Mouse (Mus musculus) olfactory bulb, adult 2 months (tissue): ENCODE data around the gene Gng2. TPM values are rescaled to one million over a fixed set of nuclear protein-coding genes. Genes with fewer than 3 reads are reported as not detected.
A peak's percentile ranks its signal among the peaks of the same experiment; 100 is the strongest.
"Not testable (repeated sequence)": the region's sequence is repeated elsewhere in the genome, so short reads cannot be mapped to it uniquely, and the experiment has no call there.

Source experiments
- H3K27ac ChIP-seq: fragments of 200-500 bp; 2 replicates; pipeline ENCODE4 v1.5.1; 2012; ENCODE audit warnings: low read depth, low read length; ENCODE audit not compliant: insufficient read depth
- H3K4me1 ChIP-seq: fragments of 200-500 bp; 2 replicates; pipeline ENCODE4 v1.6.1; 2012; ENCODE audit warnings: low read length; ENCODE audit not compliant: control insufficient read depth, insufficient read depth
- H3K4me3 ChIP-seq: fragments of 200-500 bp; 2 replicates; pipeline ENCODE4 v1.5.1; 2012; ENCODE audit warnings: mild to moderate bottlenecking, low read depth, low read length, moderate library complexity; ENCODE audit not compliant: insufficient read depth
- CTCF ChIP-seq: fragments of 200-500 bp; IDR thresholded peaks from 2 replicates; pipeline ENCODE4 v1.5.1; 2012; ENCODE audit warnings: low read depth, mild to moderate bottlenecking, low read length, moderate library complexity; ENCODE audit not compliant: insufficient read depth
- POLR2A ChIP-seq: fragments of 200-500 bp; IDR thresholded peaks from 2 replicates; pipeline ENCODE4 v1.6.1; 2012; ENCODE audit warnings: mild to moderate bottlenecking, low read depth, low read length, moderate library complexity; ENCODE audit not compliant: insufficient read depth
- WGBS: fragments of 180-500 bp; shearing (Covaris S2); methylation state at CpG from one replicate; pipeline ENCODE4 v1.1.7; 2018; 5-methylcytosine and 5-hydroxymethylcytosine counted together
- polyA plus RNA-seq: library from polyadenylated mRNA; stranded (reverse); fragments of >200 nt; gene quantifications from 2 replicates; pipeline ENCODE4 v1.2.4, GENCODE M21; 2012; ENCODE audit warnings: low replicate concordance; ENCODE audit not compliant: missing spikeins, insufficient read depth, insufficient read length

Gng2 gene
- polyA plus RNA-seq, 1 experiment: not detected

DNA sequence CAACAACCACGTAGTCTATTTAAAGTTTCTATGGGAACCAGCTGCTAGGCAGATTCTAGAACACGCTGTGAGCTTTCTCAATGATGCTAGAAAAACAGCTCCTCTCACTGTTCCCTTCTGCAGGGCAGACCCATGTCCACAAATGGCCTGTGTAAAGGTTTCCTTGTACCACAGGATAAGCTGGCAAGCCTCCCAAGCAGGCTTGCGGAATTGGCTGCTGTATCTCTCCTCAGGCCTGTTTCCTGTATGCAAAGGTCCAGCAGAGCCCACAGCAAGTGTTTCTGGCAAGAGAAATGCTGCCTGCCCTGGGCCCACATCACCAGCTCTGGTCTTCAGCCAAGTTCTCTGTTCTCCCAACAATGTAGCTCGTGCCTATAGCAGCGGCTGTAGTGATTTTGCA lies 71.8 kb downstream of the Gng2 start:
- TF ChIP-seq CTCF: no peak
- no peak for TF ChIP-seq POLR2A
- peaks cover 8% of the 10 kb centered on the region for H3K4me1 ChIP-seq
- no peak overlapping the region for H3K27ac ChIP-seq
- H3K4me3 ChIP-seq: no peak overlapping the region
- 22% methylated on average over 5 of the region's 5 CpGs for WGBS

DNA sequence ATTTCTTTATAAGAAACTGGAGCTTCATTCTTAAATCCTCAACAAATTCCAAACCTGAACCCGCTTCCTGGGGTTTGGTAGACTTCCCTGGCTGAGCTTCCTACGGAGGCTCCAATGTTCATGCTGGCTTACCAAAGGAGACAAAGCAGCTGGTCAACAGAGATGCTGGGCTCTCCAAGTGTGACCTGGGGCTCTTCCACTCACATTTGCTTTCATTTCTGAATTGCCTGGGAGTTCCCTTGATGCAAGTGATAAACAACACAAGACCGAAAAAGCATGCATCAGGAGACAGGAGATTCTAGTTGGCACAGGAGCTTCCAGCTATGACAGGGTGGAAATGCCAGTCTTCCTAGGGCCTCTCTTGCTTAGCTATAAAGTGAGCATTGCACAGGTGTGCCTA lies 72.6 kb downstream of the Gng2 start:
- 74% methylated on average over 3 of the region's 3 CpGs for WGBS
- TF ChIP-seq CTCF: no peak
- TF ChIP-seq POLR2A: no peak
- Histone ChIP-seq H3K4me3 (no peak overlapping the region), H3K27ac (0 out of 2 replicates have a peak overlapping the region, but pooled peaks have one; percentile 7), H3K4me1 (peaks cover 8% of the 10 kb centered on the region)

DNA sequence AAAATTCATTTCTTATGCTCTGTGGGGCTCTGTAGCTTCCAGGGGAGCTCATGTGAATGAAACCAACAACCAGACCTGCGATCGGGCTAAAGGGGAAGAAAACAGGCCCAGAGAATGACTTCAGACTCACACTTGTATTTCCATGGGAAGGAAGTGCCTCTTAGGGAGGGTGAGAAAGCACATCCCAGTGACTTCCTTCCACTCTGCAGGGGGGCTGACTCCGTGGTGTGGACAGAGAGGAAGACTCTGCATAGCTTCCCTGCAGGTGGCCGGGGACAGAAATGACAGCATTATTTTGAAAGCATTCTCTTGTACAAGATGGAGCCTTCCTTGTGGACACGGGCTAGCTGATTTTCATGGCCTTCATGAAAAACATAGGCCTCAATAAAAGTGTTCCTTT lies 73.4 kb downstream of the Gng2 start:
- H3K4me3 ChIP-seq: no peak overlapping the region
- 82% methylated on average over 5 of the region's 5 CpGs for WGBS
- TF ChIP-seq POLR2A (no peak), CTCF (no peak)
- no peak overlapping the region for H3K27ac ChIP-seq
- peaks cover 8% of the 10 kb centered on the region for H3K4me1 ChIP-seq

DNA sequence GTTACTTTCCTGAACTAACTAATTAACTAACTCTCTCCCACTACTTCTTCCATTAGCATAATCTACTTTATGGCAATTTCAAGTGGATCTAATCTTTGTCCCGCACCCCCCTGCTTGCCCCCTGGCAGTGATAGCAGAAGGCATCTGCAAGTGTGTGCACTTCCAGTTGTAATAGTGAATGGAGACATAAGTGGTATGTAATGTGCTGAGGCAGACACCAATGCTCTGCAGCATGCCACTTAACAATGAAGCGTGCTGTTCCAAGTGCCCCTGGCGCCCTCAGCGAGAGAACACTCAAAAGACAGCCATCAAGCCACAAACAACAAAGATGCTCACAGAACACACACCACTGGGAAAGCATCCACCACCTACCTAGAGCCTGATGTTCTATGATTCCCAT lies 76.9 kb downstream of the Gng2 start:
- peaks cover 5% of the 10 kb centered on the region; the same call in 1 of the 2 replicates for H3K4me1 ChIP-seq
- 84% methylated on average over 4 of the region's 4 CpGs for WGBS
- H3K4me3 ChIP-seq: no peak overlapping the region
- no peak overlapping the region for H3K27ac ChIP-seq
- TF ChIP-seq CTCF (no peak), POLR2A (no peak)

DNA sequence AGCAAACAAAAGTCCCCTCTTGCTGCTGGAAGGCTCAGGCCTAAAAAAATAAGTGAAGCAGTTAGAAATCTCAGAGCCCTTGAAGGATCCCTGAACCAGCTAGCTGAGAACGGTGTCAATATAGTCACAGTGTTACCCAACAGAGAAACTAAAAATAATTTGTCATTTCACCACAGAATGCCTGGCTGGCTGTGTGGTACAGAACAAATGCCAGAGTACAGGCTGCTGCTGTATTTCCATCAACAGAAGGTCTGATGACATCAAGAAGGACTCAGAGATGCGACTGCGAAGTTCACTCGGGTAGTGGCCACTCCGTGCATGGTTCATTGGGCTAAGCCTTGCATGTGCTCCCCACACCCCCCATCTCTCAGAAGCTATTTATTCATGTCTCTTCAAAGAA lies 89.9 kb downstream of the Gng2 start:
- H3K4me3 ChIP-seq: no peak overlapping the region
- H3K4me1 ChIP-seq: no peaks in the 10 kb centered on the region
- no peak for TF ChIP-seq POLR2A
- no peak for TF ChIP-seq CTCF
- no peak overlapping the region for H3K27ac ChIP-seq
- WGBS: 94% methylated on average over 5 of the region's 5 CpGs

DNA sequence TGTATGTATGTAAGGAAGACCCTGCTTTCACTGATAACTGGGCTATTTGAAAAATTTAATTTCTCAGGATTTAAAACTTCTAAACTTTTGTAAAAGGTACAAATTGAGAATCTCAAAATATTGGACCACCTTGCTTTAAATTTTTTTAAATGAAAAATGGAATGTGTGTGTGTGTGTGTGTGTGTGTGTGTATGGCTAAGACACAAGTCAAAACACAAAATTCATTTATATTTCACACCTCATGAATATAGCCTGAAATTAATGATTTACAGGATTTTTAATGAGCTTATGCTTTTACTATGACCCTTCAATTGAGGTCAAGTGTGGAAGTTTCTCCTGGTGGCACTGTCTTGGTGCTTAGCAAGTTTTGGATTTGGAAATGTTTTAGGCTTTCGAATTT lies 93.0 kb downstream of the Gng2 start:
- not testable (repeated sequence) for H3K27ac ChIP-seq, H3K4me3 ChIP-seq, H3K4me1 ChIP-seq
- WGBS: 100% methylated on average over 1 of the region's 1 CpGs

DNA sequence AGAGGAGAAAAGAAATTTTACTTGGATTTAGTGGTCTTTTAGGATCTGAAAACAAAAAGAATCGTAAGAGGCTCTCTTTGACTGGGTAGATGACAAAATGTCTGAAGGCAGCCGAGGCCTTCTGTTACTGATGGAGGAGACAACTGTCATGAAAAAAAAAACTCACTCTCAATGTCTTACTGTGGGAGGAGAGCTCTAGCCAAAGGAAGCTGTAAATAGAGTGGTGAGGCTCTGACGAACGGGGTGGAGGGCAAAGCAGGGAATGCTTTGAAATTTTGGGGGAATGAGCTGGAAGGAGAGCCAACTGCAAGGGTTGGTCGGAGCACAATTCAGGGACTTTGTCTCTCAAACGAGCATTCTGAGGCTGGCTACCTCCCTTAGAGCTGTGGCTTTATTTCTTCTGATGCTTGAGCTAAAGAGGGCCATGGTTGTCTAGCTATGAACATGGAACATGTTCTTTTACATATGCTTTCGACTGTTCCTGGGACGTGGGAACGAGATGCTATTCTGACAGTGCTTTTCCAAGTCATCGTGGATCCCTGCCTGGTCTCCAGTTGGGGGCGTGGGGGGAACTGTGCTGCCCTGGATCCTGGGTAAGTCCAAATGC lies 103.1 kb downstream of the Gng2 start:
- no peak overlapping the region for H3K27ac ChIP-seq
- H3K4me3 ChIP-seq: no peak overlapping the region
- 77% methylated on average over 11 of the region's 11 CpGs for WGBS
- TF ChIP-seq POLR2A (no peak), CTCF (no peak)
- H3K4me1 ChIP-seq: no peaks in the 10 kb centered on the region

DNA sequence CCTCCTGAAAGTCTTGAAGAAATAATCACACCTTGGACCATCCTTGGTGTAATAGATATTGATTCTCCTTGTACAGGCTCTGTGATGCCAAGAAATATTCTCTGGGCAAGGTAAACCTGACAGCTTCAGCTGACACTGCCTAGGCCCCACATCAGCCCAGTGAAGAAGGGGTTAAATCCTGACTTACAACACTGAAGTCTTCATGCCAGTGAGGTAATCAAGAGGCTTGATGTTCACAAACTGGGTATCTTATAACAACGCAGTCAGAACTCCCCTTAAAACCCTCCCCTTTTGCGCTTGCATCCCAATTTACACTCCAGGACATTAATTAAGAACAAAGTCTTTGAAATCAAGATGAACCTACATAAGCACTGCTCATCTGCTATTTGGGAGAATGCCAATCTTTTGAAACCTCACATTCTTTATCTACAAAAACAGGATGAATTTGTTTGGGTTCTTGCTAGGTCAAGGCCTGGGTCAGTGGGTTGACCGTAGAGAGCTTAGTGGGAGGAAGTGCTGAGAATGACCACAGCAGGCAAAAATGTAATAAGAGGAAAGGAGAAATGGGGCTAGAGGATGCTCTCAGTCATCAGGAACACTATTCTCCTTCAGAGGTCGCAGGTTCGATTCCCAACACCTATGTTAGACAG lies 110.0 kb downstream of the Gng2 start:
- WGBS: 77% methylated on average over 5 of the region's 5 CpGs
- no peak for TF ChIP-seq CTCF
- no peak for TF ChIP-seq POLR2A
- H3K27ac ChIP-seq: no peak overlapping the region
- H3K4me1 ChIP-seq: no peaks in the 10 kb centered on the region
- H3K4me3 ChIP-seq: no peak overlapping the region

DNA sequence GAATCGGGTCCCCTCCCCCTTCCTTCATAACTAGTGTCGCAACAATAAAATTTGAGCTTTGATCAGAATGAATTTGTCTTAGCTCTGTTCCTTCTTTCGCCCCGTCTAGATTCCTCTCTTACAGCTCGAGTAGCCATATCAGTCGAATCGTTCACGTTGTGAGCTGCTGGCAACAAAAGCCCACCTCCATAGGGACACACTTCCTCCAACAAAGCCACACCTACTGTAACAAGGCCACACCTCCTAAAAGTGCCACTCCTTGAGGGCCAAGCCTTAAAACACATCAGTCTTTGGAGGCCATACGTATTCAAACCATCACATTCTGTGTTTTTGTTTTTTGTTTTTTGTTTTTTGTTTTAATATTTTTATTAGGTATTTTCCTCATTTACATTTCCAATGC lies 112.3 kb downstream of the Gng2 start:
- H3K27ac ChIP-seq, H3K4me3 ChIP-seq, H3K4me1 ChIP-seq: not testable (repeated sequence)
- WGBS: 92% methylated on average over 9 of the region's 9 CpGs
